Mouse (Mus musculus): ENCODE data around the gene Sytl1. TPM values are rescaled to one million over a fixed set of nuclear protein-coding genes. Genes with fewer than 3 reads are reported as not detected.

Sytl1 gene
- polyA plus RNA-seq, 1 experiment, result 3.2 TPM

GRCm38 (mm10) chr4:133203591-133203990, 59.3 kb downstream of the Sytl1 start:
- WGBS, result 53% methylated on average over 3 of the region's 3 CpGs
- Histone ChIP-seq H3K4me1 (ENCODE audit: control insufficient read depth, insufficient read depth, low read length) (peaks cover 2% of the 10 kb centered on the region), H3K27ac (ENCODE audit: control insufficient read depth, insufficient read depth, low read depth, low read length, poor library complexity) (no peak overlapping the region), H3K4me3 (replicated peaks; ENCODE audit: control insufficient read depth, low read depth, low read length) (no peak overlapping the region)
- TF ChIP-seq POLR2A (IDR thresholded peaks at IDR 0.05; ENCODE audit: borderline replicate concordance, control insufficient read depth, low read depth, low read length), result no peak
- TF ChIP-seq CTCF (IDR thresholded peaks at IDR 0.05; ENCODE audit: control insufficient read depth, insufficient read depth, low read length), result no peak

Other genes starting within 250 kb of the Sytl1 start
- 31.9 and 56.6 TPM in 2 replicates for gene Wasf2, start 132.6 kb downstream of the Sytl1 start, polyA plus RNA-seq (2011; ENCODE audit: insufficient read depth, insufficient read length, low replicate concordance, missing spikeins)
- not detected in 2 replicates for gene Cd164l2, start 51.0 kb downstream of the Sytl1 start, polyA plus RNA-seq (2011; ENCODE audit: insufficient read depth, insufficient read length, low replicate concordance, missing spikeins)
- gene Gpr3, start 50.6 kb downstream of the Sytl1 start, polyA plus RNA-seq (2011; ENCODE audit: insufficient read depth, insufficient read length, low replicate concordance, missing spikeins), result not detected in 2 replicates
- gene Map3k6, start 22.3 kb downstream of the Sytl1 start, polyA plus RNA-seq (2011; ENCODE audit: insufficient read depth, insufficient read length, low replicate concordance, missing spikeins), result 5.5 and 14.8 TPM in 2 replicates
- 32.6 and 38.4 TPM in 2 replicates for gene Tmem222, start 14.7 kb upstream of the Sytl1 start, polyA plus RNA-seq (2011; ENCODE audit: insufficient read depth, insufficient read length, low replicate concordance, missing spikeins)
- gene Wdtc1, start 90.4 kb upstream of the Sytl1 start, polyA plus RNA-seq (2011; ENCODE audit: insufficient read depth, insufficient read length, low replicate concordance, missing spikeins), result 9.5 and 14.6 TPM in 2 replicates
- 16.6 and 31.3 TPM in 2 replicates for gene Slc9a1, start 106.6 kb upstream of the Sytl1 start, polyA plus RNA-seq (2011; ENCODE audit: insufficient read depth, insufficient read length, low replicate concordance, missing spikeins)
- gene Tent5b, start 217.0 kb upstream of the Sytl1 start, polyA plus RNA-seq (2011; ENCODE audit: insufficient read depth, insufficient read length, low replicate concordance, missing spikeins), result not detected in 2 replicates
- 3.9 TPM in 1 of 2 replicates, not detected in the other for gene Trnp1, start 235.4 kb upstream of the Sytl1 start, polyA plus RNA-seq (2011; ENCODE audit: insufficient read depth, insufficient read length, low replicate concordance, missing spikeins)

Measured in bone marrow, adult 2 months (tissue).